Mouse (Mus musculus) heart, adult 2 months (tissue): ENCODE results near the gene Lrrfip1.

ENCODE experiments used
- CTCF ChIP-seq: fragments of 200-600 bp; IDR thresholded peaks from 2 replicates; pipeline ENCODE4 v1.8.1; 2022; ENCODE audit warnings: antibody characterized with exemption, mild to moderate bottlenecking, moderate library complexity
- EP300 ChIP-seq: fragments of 200-500 bp; IDR thresholded peaks from 2 replicates; pipeline ENCODE4 v1.6.1; 2011; ENCODE audit warnings: low read depth, low read length, control low read depth; ENCODE audit not compliant: insufficient read depth
- POLR2A ChIP-seq: fragments of 200-500 bp; IDR thresholded peaks from 2 replicates; pipeline ENCODE4 v1.6.1; 2011; ENCODE audit warnings: mild to moderate bottlenecking, low read depth, low read length, control low read depth; ENCODE audit not compliant: insufficient read depth

- no peak for TF ChIP-seq EP300
- no peak for TF ChIP-seq CTCF
- TF ChIP-seq POLR2A: no peak
These were observed 57.9 kb downstream of the Lrrfip1 start for GRCm38 (mm10) chr1:91056416-91056815.
